Mouse (Mus musculus) heart, embryonic 15.5 days (tissue): ENCODE results near the gene Zic2. TPM values are rescaled to one million over a fixed set of nuclear protein-coding genes. Genes with fewer than 3 reads are reported as not detected.

Source experiments
- ATAC-seq: fragments of 200-750 bp; cut with Nextera tagmentation; replicated peaks from 2 replicates; pipeline ENCODE4 v1.8.0; 2017; ENCODE audit warnings: low read depth, moderate TSS enrichment; ENCODE audit not compliant: insufficient number of reproducible peaks, insufficient read depth, low FRiP score
- H3K27ac ChIP-seq: fragments of 300-500 bp; sonication (generic); 2 replicates; pipeline ENCODE4 v1.5.1; 2015; ENCODE audit warnings: mild to moderate bottlenecking, inconsistent platforms
- H3K27me3 ChIP-seq: fragments of 300-500 bp; sonication (generic); 2 replicates; pipeline ENCODE4 v1.6.1; 2015; ENCODE audit warnings: inconsistent platforms
- H3K36me3 ChIP-seq: fragments of 300-500 bp; sonication (generic); 2 replicates; pipeline ENCODE4 v1.6.1; 2015; ENCODE audit warnings: mild to moderate bottlenecking, inconsistent platforms
- H3K4me1 ChIP-seq: fragments of 300-500 bp; sonication (generic); replicated peaks from 2 replicates; pipeline ENCODE4 v1.6.1; 2015; ENCODE audit warnings: inconsistent platforms
- H3K4me2 ChIP-seq: fragments of 300-500 bp; sonication (generic); 2 replicates; pipeline ENCODE4 v1.6.1; 2015; ENCODE audit warnings: inconsistent platforms, mild to moderate bottlenecking, moderate library complexity
- H3K4me3 ChIP-seq: fragments of 300-500 bp; sonication (generic); 2 replicates; pipeline ENCODE4 v1.5.1; 2015; ENCODE audit warnings: mild to moderate bottlenecking, inconsistent platforms
- H3K9ac ChIP-seq: fragments of 300-500 bp; sonication (generic); 2 replicates; pipeline ENCODE4 v1.6.1; 2015; ENCODE audit warnings: mild to moderate bottlenecking, inconsistent platforms
- H3K9me3 ChIP-seq: fragments of 300-500 bp; sonication (generic); replicated peaks from 2 replicates; pipeline ENCODE4 v1.6.1; 2016; ENCODE audit warnings: inconsistent platforms
- WGBS: fragments of 180-500 bp; shearing (Covaris S2); methylation state at CpG from one replicate; pipeline ENCODE4 v1.1.7; 2015; ENCODE audit warnings: mixed read lengths; 5-methylcytosine and 5-hydroxymethylcytosine counted together
- polyA plus RNA-seq: library from polyadenylated mRNA; unstranded; fragments of >200 nt; fragmentation: Nextera tagmentation; extraction: Ambion mirVana; gene quantifications from 2 replicates; pipeline ENCODE4 v1.2.1, GENCODE M21; 2015

The Zic2 gene
- polyA plus RNA-seq, 1 experiment from 2014 or later, result not detected

DNA sequence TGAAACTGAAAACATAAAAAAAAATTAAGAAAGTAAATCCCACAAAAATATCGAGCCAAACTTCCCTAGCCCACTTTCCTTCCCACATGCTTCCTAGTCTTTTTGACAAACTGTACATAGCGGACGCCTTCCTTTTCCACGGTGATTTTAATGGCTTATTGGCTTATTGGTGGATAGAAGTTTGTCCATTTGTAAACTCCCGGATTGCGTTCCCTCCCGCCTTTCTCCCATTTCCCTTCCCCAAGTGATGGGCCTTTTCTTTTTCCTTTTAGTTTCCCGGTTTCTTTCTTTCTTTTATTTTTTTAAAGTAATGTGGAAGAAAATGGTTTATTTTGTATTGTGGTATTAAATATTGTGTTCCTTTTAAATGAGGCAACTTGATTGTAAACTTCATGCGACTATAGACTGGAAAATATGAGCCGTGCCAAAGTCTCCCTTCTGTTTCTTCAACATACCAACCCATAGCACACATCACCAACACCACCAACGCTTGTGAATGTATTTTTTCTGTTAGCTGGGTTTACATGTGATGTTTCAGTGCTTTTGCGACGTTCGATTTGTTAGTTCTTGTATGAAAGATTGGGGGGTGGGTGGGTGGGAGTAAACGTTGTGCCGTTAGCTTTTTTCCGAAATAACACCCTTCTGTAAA, 4.3 kb downstream of the Zic2 start:
- no peak overlapping the region for H3K4me2 ChIP-seq
- H3K4me1 ChIP-seq, result peaks cover 22% of the 10 kb centered on the region
- H3K36me3 ChIP-seq, result no peaks in the 10 kb centered on the region
- H3K4me3 ChIP-seq, result no peak overlapping the region
- 21% methylated on average over 17 of the region's 17 CpGs for WGBS
- no peak for ATAC-seq
- no peak overlapping the region for H3K27ac ChIP-seq
- no peaks in the 10 kb centered on the region for H3K9me3 ChIP-seq
- H3K27me3 ChIP-seq, result peaks cover 97% of the 10 kb centered on the region
- H3K9ac ChIP-seq, result no peak overlapping the region

DNA sequence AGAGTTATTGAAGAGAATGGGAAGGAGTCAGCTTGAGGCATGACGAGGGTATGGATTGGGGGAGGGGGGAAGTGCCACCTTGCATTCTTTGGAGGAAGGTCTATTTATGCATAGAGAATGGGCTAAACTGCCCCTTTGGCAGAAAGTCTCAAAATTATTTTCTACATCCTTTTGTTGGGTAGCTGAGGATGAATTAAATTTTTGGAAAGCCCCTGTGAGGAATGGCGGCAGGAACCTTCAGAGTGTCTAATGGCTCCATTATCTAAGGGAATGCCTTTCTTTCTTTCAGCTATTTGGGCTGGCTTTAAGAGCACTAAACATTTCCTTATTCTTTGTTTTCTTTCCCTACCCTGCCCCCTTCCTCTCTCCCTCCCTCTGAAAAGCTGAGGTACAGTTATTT, 5.1 kb downstream of the Zic2 start:
- Histone ChIP-seq H3K4me1 (peaks cover 14% of the 10 kb centered on the region), H3K9ac (no peak overlapping the region), H3K9me3 (no peaks in the 10 kb centered on the region), H3K4me2 (no peak overlapping the region), H3K27me3 (peaks cover 97% of the 10 kb centered on the region), H3K4me3 (no peak overlapping the region), H3K36me3 (no peaks in the 10 kb centered on the region), H3K27ac (no peak overlapping the region)
- 8% methylated on average over 2 of the region's 2 CpGs for WGBS
- no peak for ATAC-seq

DNA sequence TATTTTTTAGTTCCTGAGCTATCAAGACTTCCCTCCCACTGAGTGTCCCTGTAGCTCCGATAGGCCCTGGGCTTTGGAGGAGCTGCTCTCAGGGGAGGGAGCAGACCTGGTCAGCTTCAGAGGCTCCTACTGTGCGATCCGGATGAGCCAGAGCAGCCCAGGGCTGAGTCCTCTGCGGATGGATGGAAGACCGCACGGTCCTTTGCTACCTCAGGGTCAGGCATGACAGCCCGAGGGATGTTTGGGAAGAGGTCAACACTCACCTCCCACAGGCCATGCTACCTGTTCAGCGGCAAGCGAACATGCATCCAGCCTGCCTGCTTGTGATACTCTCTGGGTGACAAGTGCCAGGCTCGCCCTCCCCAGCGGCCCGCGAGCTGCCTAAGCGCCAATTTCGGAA, 5.9 kb downstream of the Zic2 start:
- Histone ChIP-seq H3K4me2 (no peak overlapping the region), H3K4me1 (peaks cover 6% of the 10 kb centered on the region), H3K9me3 (no peaks in the 10 kb centered on the region), H3K27me3 (peaks cover 97% of the 10 kb centered on the region), H3K4me3 (no peak overlapping the region), H3K9ac (no peak overlapping the region), H3K27ac (no peak overlapping the region), H3K36me3 (no peaks in the 10 kb centered on the region)
- no peak for ATAC-seq
- WGBS, result 6% methylated on average over 15 of the region's 15 CpGs

DNA sequence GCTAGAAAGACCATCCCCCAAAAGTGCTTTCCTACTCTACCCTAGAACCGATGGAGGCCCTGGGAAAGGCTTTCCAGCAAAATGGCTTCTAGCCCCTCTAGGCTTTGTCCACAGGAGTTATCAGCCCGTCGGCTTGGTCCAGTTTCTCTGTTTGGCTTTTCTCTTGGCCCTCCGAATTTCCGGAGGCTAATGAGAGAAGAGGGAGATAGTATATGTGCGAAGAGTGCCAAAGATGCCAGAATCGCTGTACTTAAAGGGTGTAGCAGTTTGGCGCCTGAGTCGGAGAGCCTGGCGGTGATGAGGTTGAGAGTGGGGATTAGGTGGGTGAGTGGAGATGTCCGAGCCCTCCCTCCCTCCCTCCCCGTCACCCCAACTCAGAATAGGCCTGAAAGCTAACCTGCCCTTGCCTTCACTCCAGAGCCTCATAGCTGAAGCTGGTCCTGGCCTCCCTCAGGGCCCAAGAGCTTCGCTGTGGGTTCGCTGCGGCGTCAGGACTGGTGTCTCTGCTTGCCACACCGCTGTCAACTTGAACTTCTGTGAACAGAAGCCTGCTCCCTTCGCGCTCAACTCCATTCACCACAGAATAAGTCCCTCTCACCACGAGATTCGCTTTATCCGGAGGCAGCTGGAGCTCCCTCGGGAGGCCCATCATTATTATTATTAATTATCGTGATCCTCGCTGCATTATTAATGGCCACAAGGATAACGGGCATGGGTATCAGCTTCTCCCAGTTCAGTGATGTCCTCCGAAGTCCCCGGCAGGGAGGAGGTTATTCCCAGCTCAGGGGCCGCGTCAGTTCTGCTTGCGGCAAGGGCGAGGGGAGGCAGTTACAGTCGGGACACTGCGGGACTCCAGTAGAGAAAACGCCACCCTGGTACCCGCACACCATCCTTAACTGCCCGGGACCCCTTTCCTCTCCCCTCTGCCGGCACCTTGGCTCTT, 7.1 kb downstream of the Zic2 start:
- Histone ChIP-seq H3K27me3 (peaks cover 97% of the 10 kb centered on the region), H3K9me3 (no peaks in the 10 kb centered on the region), H3K36me3 (no peaks in the 10 kb centered on the region), H3K9ac (no peak overlapping the region), H3K4me3 (no peak overlapping the region), H3K27ac (no peak overlapping the region), H3K4me1 (no peaks in the 10 kb centered on the region), H3K4me2 (no peak overlapping the region)
- ATAC-seq, result no peak
- WGBS, result 2% methylated on average over 38 of the region's 38 CpGs

DNA sequence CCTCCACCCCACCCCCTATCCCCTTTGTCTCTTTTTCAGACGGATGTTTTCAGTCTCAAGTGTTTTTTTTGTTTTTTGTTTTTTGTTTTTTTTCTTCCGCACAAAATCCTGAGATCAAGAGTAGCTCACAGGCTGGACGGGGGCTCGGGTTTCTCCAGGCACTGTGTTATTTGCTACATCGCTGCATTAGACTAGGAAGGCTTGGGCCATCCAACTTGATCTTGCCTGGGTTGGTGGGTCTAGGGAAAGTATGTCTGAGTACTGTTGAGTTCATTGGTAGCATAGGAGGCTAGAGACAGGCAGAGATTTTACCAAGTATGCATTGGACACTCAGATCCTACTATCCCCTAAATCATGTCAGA, 7.8 kb downstream of the Zic2 start:
- WGBS, result 5% methylated on average over 5 of the region's 5 CpGs
- Histone ChIP-seq H3K27ac (no peak overlapping the region), H3K9ac (no peak overlapping the region), H3K27me3 (peaks cover 95% of the 10 kb centered on the region), H3K36me3 (no peaks in the 10 kb centered on the region), H3K4me2 (no peak overlapping the region), H3K4me3 (no peak overlapping the region), H3K4me1 (no peaks in the 10 kb centered on the region), H3K9me3 (no peaks in the 10 kb centered on the region)
- no peak for ATAC-seq

DNA sequence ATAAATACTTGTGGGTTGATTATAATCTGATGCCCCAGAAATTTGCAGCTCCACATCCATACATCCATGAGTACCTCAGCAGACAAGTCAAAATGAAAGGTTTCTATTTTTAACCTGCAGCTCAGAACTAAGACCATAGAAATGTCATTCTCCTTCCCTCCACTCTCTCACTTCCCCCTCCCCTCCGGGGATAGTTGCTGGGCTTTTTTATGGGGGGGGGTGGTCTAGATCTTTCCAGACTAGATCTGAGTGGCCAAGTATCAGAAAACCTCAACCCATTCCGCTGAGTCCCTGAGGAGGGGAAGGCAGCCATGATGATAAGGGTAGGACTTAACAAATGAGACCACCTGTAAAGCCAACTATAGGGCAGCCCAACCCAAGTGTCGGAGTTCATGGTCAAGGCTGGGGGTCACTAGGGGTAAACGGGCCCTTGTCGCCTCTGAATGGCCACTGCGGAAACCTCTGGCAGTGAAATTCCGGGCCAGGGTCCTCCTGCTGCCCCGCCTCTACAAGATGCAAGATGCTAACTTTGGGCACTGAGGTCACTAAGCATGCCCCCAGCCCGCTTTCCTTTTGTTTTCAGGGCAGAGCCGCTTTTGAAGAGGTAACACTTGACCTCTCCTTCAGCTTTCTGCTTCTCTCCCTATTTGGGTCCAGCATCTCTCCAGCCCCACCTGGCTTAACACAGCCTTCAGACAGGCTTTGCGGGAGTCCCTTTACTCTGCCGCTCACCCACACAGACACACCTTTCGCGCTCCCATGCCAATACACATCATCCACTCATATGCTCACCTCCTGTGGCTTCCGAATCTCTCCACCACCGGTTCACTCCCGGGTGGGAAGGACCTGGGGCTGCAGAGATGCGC, 8.6 kb downstream of the Zic2 start:
- H3K4me2 ChIP-seq, result no peak overlapping the region

DNA sequence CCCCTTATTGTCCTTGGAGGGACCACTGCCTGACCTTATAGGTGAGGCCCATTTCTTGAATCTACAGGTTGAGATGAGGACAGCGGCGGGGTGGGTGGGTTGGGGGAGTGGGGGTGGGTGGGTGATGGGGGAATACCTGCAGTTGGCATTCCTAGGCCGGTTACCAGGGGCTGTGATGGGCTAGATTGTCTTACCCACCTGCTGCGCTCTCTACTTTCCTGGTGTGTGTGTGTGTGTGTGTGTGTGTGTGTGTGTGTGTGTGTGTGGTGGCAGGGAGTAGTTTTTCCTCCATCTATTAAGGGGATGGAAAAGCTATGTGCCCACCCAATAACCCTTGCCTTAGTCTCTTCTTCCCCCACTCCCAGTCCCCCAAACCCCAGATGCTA, 9.2 kb downstream of the Zic2 start:
- Histone ChIP-seq H3K27me3 (peaks cover 93% of the 10 kb centered on the region), H3K27ac (no peak overlapping the region), H3K36me3 (no peaks in the 10 kb centered on the region), H3K9ac (no peak overlapping the region), H3K4me1 (no peaks in the 10 kb centered on the region), H3K4me2 (no peak overlapping the region), H3K4me3 (no peak overlapping the region), H3K9me3 (no peaks in the 10 kb centered on the region)
- no peak for ATAC-seq
- WGBS, result 10% methylated on average over 4 of the region's 4 CpGs

More for the DNA sequence above, 8.6 kb downstream of the Zic2 start:
- Histone ChIP-seq H3K4me3 (no peak overlapping the region), H3K36me3 (no peaks in the 10 kb centered on the region), H3K9me3 (no peaks in the 10 kb centered on the region), H3K27ac (no peak overlapping the region), H3K9ac (no peak overlapping the region), H3K27me3 (peaks cover 92% of the 10 kb centered on the region), H3K4me1 (no peaks in the 10 kb centered on the region)
- WGBS, result 3% methylated on average over 18 of the region's 18 CpGs
- no peak for ATAC-seq

DNA sequence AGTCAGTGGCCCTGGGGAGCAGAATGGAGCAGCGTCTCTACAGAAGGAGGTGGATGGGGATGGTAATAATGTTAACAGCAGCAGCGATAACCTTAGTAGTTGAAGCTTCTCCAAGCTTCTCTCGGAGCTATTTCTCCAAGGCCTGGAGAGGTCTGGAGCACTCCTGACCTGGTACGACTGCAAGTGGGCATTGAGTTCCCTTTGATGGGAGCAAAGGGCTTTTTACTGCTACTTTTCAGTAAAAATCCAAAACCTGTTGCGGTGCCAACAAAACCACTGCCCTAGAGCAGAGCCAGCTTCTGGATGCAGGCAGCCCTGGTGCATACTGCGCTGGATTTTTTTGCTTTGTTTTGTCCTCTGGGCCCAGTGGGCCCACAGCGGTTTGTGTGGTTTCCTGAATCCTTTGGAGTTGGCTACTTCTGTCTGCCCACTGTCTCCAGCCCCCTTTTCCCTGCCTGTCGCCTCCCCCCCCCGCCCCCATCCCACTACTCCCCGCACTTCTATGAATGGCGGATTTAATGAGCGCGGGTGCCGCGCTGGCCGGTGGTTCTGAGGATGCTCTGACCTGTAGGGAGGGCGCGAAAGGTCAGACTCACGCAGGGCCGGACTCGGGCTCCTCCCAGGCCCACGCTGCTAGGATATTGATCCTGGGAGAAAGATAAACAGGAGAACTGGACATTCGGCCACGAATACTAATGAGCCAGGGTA, 9.8 kb downstream of the Zic2 start:
- no peak overlapping the region for H3K9ac ChIP-seq
- no peak overlapping the region for H3K4me3 ChIP-seq
- peaks cover 94% of the 10 kb centered on the region for H3K27me3 ChIP-seq
- H3K36me3 ChIP-seq, result no peaks in the 10 kb centered on the region
- H3K4me2 ChIP-seq, result no peak overlapping the region
- no peak for ATAC-seq
- H3K27ac ChIP-seq, result no peak overlapping the region
- 2% methylated on average over 23 of the region's 24 CpGs for WGBS
- no peaks in the 10 kb centered on the region for H3K4me1 ChIP-seq
- no peaks in the 10 kb centered on the region for H3K9me3 ChIP-seq

DNA sequence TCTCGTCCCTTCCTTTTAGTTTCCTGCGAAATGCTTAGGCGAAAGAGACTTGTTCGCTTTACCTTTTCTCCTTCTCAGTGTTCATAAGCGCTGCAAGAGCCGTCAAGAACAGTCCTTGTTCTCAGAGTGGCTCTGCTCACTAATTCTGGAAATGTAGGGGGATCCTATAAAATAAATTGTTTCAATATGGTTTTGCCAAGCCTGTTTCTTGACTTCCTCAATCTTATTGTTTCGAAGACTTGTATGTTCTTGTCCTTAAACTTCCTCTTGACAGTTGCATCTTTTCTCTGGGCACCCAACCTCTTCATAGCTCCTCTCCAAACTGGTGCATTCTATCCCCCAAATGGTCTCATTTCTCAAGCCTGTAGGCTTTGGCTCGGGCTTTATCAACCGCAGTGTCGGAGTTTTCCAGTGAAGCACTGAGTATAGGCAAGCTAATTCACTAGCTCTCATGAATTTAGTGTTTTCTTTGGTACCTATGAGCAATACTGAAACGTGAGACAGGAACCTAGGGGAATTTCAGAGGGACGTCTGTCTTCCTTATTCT, 10.5 kb downstream of the Zic2 start:
- no peaks in the 10 kb centered on the region for H3K36me3 ChIP-seq
- no peak overlapping the region for H3K4me2 ChIP-seq
- 4% methylated on average over 12 of the region's 12 CpGs for WGBS
- H3K9me3 ChIP-seq, result no peaks in the 10 kb centered on the region
- ATAC-seq, result no peak
- no peak overlapping the region for H3K4me3 ChIP-seq
- H3K4me1 ChIP-seq, result peaks cover 5% of the 10 kb centered on the region
- no peak overlapping the region for H3K27ac ChIP-seq
- H3K9ac ChIP-seq, result no peak overlapping the region
- peaks cover 95% of the 10 kb centered on the region for H3K27me3 ChIP-seq

DNA sequence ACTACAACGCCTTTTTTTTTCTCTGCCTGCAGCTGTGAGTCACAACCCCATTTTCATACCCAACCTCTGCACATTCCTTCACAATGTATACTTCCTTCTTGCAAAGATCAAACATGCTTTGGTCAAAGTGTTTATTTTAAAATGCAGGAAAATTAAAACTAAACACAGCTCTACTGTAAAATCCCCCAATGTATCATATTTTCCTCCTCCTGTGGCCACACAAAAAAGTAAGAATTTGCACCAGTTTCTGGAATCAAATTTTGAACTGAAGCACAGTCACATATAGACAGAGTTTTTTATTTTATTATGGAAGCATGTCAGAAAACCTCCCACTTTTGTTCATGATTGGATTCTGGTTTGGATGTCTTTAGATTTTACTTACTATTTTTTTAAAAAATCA, 11.4 kb downstream of the Zic2 start:
- ATAC-seq, result no peak
- 20% methylated on average over 1 of the region's 1 CpGs for WGBS
- H3K4me1 ChIP-seq, result peaks cover 7% of the 10 kb centered on the region
- no peaks in the 10 kb centered on the region for H3K36me3 ChIP-seq
- peaks cover 95% of the 10 kb centered on the region for H3K27me3 ChIP-seq
- no peak overlapping the region for H3K4me3 ChIP-seq
- H3K4me2 ChIP-seq, result no peak overlapping the region
- no peaks in the 10 kb centered on the region for H3K9me3 ChIP-seq
- H3K9ac ChIP-seq, result no peak overlapping the region
- H3K27ac ChIP-seq, result no peak overlapping the region
